In the genomic region with DNA sequence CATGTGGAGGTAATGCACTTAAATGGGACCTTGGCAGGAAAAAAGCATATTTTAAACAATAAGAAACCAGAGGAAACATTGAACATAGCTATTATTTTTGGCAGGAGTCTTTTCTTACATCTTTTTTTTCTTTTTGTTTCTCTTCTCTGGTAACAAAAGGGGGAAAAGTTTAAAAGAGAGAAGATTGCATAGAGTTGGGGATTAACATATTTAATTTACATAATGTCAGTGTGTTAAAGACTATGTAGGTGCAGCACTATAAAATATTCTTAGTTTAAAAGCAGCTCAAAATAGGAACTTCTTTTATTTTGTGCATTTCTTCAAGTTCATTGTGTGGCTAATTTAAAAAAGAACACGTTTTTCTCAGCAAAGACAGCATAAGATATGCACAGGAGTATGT, we compare ENCODE assay signal across 23 mouse cellular contexts.
A peak's percentile ranks its signal among the peaks of the same experiment; 100 is the strongest.
DNase-seq lines count a peak whose midpoint lies in the region; ATAC-seq lines count a peak whose summit lies in the region.
"Had no signal": no experiment of that assay in that cellular context is flagged by ENCODE, and none has a peak within 500 bp of the region (broad histone marks: within the 10 kb centered on the region; RNA-seq: fewer than 3 reads in every experiment).

No protein-coding gene starts in this region.

- no peak overlapping the region for H3K4me2 ChIP-seq in forebrain, embryonic 16.5 days (ENCODE audit: low read length)
- H3K4me2 ChIP-seq: embryonic facial prominence, embryonic 12.5 days; forebrain, embryonic 12.5 days; forebrain, embryonic 15.5 days had no signal

- no peaks in the 10 kb centered on the region for H3K27me3 ChIP-seq in forebrain, embryonic 16.5 days (replicated peaks; ENCODE audit: control insufficient read depth, insufficient read depth, low read length)
- H3K27me3 ChIP-seq in forebrain, embryonic 10.5 days (ENCODE audit: poor library complexity, severe bottlenecking), result no peaks in the 10 kb centered on the region
- H3K27me3 ChIP-seq: CH12.LX; embryonic facial prominence, embryonic 12.5 days; forebrain, embryonic 12.5 days; forebrain, embryonic 15.5 days; Patski had no signal

- WGBS in forebrain, embryonic 16.5 days, result 14% methylated on average over 1 of the region's 1 CpGs
- whole genome bisulfite sequencing in forebrain, embryonic 10.5 days, result 40% methylated on average over 1 of the region's 1 CpGs

- no peak for DNase-seq in forebrain, embryonic 10.5 days (ENCODE audit: extremely low spot score, low spot score)
- DNase-seq in frontal cortex, postnatal 25 days (ENCODE audit: low spot score in 2 of 2), result no peak
- DNase-seq in telencephalon, adult 2 months (ENCODE audit: low read depth, low spot score), result peak; percentile 19
- DNase-seq: adrenal gland, adult 8-10 months; adrenal gland, postnatal 14 days; adrenal gland, postnatal 36 days; B cell, adult 2 months; cerebellum, adult 11-12 months; cerebellum, adult 2 months; cerebellum, adult 9-10 months; cerebellum, postnatal 10 days; cerebellum, postnatal 25 days had no signal

- H3K36me3 ChIP-seq in forebrain, embryonic 16.5 days (ENCODE audit: control insufficient read depth, insufficient read depth), result no peaks in the 10 kb centered on the region
- H3K36me3 ChIP-seq in forebrain, embryonic 10.5 days (replicated peaks), result no peaks in the 10 kb centered on the region
- H3K36me3 ChIP-seq: embryonic facial prominence, embryonic 10.5 days; embryonic facial prominence, embryonic 12.5 days; forebrain, embryonic 12.5 days; forebrain, embryonic 15.5 days; G1E had no signal

- ATAC-seq in forebrain, embryonic 16.5 days, result peak; percentile 50; the same call in 1 of the 2 replicates
- peak; percentile 70; the same call in 1 of the 2 replicates for ATAC-seq in frontal cortex, adult (ENCODE audit: low TSS enrichment)
- ATAC-seq: activated CD4-positive, CD25-positive, alpha-beta regulatory T cell, adult 4 months; CD4-positive, CD25-positive, alpha-beta regulatory T cell, adult 4 months; forebrain, embryonic 15.5 days; Patski had no signal

- H3K27ac ChIP-seq in forebrain, embryonic 16.5 days (ENCODE audit: low read length), result no peak overlapping the region
- no peak overlapping the region for H3K27ac ChIP-seq in forebrain, embryonic 10.5 days
- H3K27ac ChIP-seq: embryonic facial prominence, embryonic 10.5 days; embryonic facial prominence, embryonic 12.5 days; forebrain, embryonic 12.5 days; forebrain, embryonic 15.5 days had no signal

- H3K9ac ChIP-seq in forebrain, embryonic 16.5 days (replicated peaks; ENCODE audit: low read depth, low read length), result no peak overlapping the region
- H3K9ac ChIP-seq: embryonic facial prominence, embryonic 12.5 days; forebrain, embryonic 12.5 days; forebrain, embryonic 15.5 days had no signal

- H3K4me3 ChIP-seq in forebrain, embryonic 16.5 days (replicated peaks; ENCODE audit: low read length), result no peak overlapping the region
- H3K4me3 ChIP-seq in forebrain, embryonic 10.5 days, result no peak overlapping the region
- H3K4me3 ChIP-seq: embryonic facial prominence, embryonic 10.5 days; embryonic facial prominence, embryonic 12.5 days; forebrain, embryonic 12.5 days; forebrain, embryonic 15.5 days had no signal

- no peaks in the 10 kb centered on the region for H3K4me1 ChIP-seq in forebrain, embryonic 16.5 days (replicated peaks; ENCODE audit: control insufficient read depth, insufficient read depth, low read length)
- no peaks in the 10 kb centered on the region for H3K4me1 ChIP-seq in forebrain, embryonic 10.5 days
- H3K4me1 ChIP-seq: embryonic facial prominence, embryonic 10.5 days; embryonic facial prominence, embryonic 12.5 days; forebrain, embryonic 12.5 days; forebrain, embryonic 15.5 days had no signal

- no peaks in the 10 kb centered on the region for H3K9me3 ChIP-seq in forebrain, embryonic 16.5 days (ENCODE audit: control insufficient read depth, low read length)
- H3K9me3 ChIP-seq in forebrain, embryonic 10.5 days, result no peaks in the 10 kb centered on the region
- H3K9me3 ChIP-seq: embryonic facial prominence, embryonic 10.5 days; embryonic facial prominence, embryonic 12.5 days; forebrain, embryonic 12.5 days; forebrain, embryonic 15.5 days; G1E had no signal
